Mouse (Mus musculus): Measurements from ENCODE around the gene Pin4. TPM values are rescaled to one million over a fixed set of nuclear protein-coding genes. Genes with fewer than 3 reads are reported as not detected.

Pin4 gene
- polyA plus RNA-seq, 1 experiment from 2014 or later: 51.0 TPM

- Histone ChIP-seq H3K4me3 (peak overlapping the region; percentile 58), H3K4me2 (peak overlapping the region; percentile 53), H3K4me1 (replicated peaks) (no peaks in the 10 kb centered on the region), H3K9me3 (replicated peaks) (no peaks in the 10 kb centered on the region), H3K9ac (peak overlapping the region; percentile 47; the same call in 1 of the 2 replicates), H3K27me3 (no peaks in the 10 kb centered on the region), H3K36me3 (no peaks in the 10 kb centered on the region), H3K27ac (peak overlapping the region; percentile 79)
- no peak for ATAC-seq (replicated peaks; ENCODE audit: insufficient number of reproducible peaks, insufficient read depth, low FRiP score, low read depth)
- WGBS: 42% methylated on average over 5 of the region's 5 CpGs
Measured at GRCm38 (mm10) chrX:102157423-102157791, 38.2 kb downstream of the Pin4 start.

- H3K4me2 ChIP-seq: no peak overlapping the region
- no peaks in the 10 kb centered on the region for H3K27me3 ChIP-seq
- H3K4me1 ChIP-seq (replicated peaks): no peaks in the 10 kb centered on the region
- no peak overlapping the region for H3K9ac ChIP-seq
- ATAC-seq (replicated peaks; ENCODE audit: insufficient number of reproducible peaks, insufficient read depth, low FRiP score, low read depth): no peak
- no peak overlapping the region for H3K4me3 ChIP-seq
- no peaks in the 10 kb centered on the region for H3K9me3 ChIP-seq (replicated peaks)
- H3K36me3 ChIP-seq: no peaks in the 10 kb centered on the region
- no peak overlapping the region for H3K27ac ChIP-seq
- 57% methylated on average over 2 of the region's 2 CpGs for WGBS
Measured at GRCm38 (mm10) chrX:102159778-102160177, 40.5 kb downstream of the Pin4 start.

- Histone ChIP-seq H3K36me3 (no peaks in the 10 kb centered on the region), H3K4me1 (replicated peaks) (no peaks in the 10 kb centered on the region), H3K9ac (no peak overlapping the region), H3K9me3 (replicated peaks) (no peaks in the 10 kb centered on the region), H3K4me3 (no peak overlapping the region), H3K4me2 (no peak overlapping the region), H3K27ac (no peak overlapping the region), H3K27me3 (no peaks in the 10 kb centered on the region)
- 70% methylated on average over 2 of the region's 2 CpGs for WGBS
- ATAC-seq (replicated peaks; ENCODE audit: insufficient number of reproducible peaks, insufficient read depth, low FRiP score, low read depth): no peak
Measured at GRCm38 (mm10) chrX:102160528-102160927, 41.3 kb downstream of the Pin4 start.

- no peaks in the 10 kb centered on the region for H3K9me3 ChIP-seq (replicated peaks)
- WGBS: 34% methylated on average over 2 of the region's 2 CpGs
- ATAC-seq (replicated peaks; ENCODE audit: insufficient number of reproducible peaks, insufficient read depth, low FRiP score, low read depth): no peak
Measured at GRCm38 (mm10) chrX:102163096-102163495, 43.8 kb downstream of the Pin4 start.

GRCm38 (mm10) chrX:102163529-102163928 lies 44.3 kb downstream of the Pin4 start:
- Histone ChIP-seq H3K4me3 (no peak overlapping the region), H3K9me3 (replicated peaks) (no peaks in the 10 kb centered on the region), H3K27me3 (no peaks in the 10 kb centered on the region), H3K4me1 (replicated peaks) (no peaks in the 10 kb centered on the region), H3K9ac (no peak overlapping the region), H3K27ac (no peak overlapping the region), H3K4me2 (no peak overlapping the region), H3K36me3 (no peaks in the 10 kb centered on the region)
- 64% methylated on average over 4 of the region's 4 CpGs for WGBS
- ATAC-seq (replicated peaks; ENCODE audit: insufficient number of reproducible peaks, insufficient read depth, low FRiP score, low read depth): no peak

More at GRCm38 (mm10) chrX:102163096-102163495, 43.8 kb downstream of the Pin4 start:
- Histone ChIP-seq H3K4me3 (no peak overlapping the region), H3K4me1 (replicated peaks) (no peaks in the 10 kb centered on the region), H3K27ac (no peak overlapping the region), H3K9ac (no peak overlapping the region), H3K27me3 (no peaks in the 10 kb centered on the region), H3K4me2 (no peak overlapping the region), H3K36me3 (no peaks in the 10 kb centered on the region)

- Histone ChIP-seq H3K9me3 (replicated peaks) (no peaks in the 10 kb centered on the region), H3K9ac (no peak overlapping the region), H3K4me1 (replicated peaks) (no peaks in the 10 kb centered on the region), H3K27me3 (no peaks in the 10 kb centered on the region; the same call in 1 of the 2 replicates), H3K27ac (no peak overlapping the region), H3K36me3 (no peaks in the 10 kb centered on the region), H3K4me2 (no peak overlapping the region), H3K4me3 (no peak overlapping the region)
- no peak for ATAC-seq (replicated peaks; ENCODE audit: insufficient number of reproducible peaks, insufficient read depth, low FRiP score, low read depth)
- 69% methylated on average over 5 of the region's 5 CpGs for WGBS
Measured at GRCm38 (mm10) chrX:102166521-102166920, 47.3 kb downstream of the Pin4 start.

GRCm38 (mm10) chrX:102166986-102167385 lies 47.7 kb downstream of the Pin4 start:
- 43% methylated on average over 6 of the region's 6 CpGs for WGBS
- Histone ChIP-seq H3K4me2 (no peak overlapping the region), H3K27me3 (no peaks in the 10 kb centered on the region; the same call in 1 of the 2 replicates), H3K4me3 (no peak overlapping the region), H3K27ac (no peak overlapping the region), H3K4me1 (replicated peaks) (no peaks in the 10 kb centered on the region), H3K9me3 (replicated peaks) (no peaks in the 10 kb centered on the region), H3K9ac (no peak overlapping the region), H3K36me3 (no peaks in the 10 kb centered on the region)
- no peak for ATAC-seq (replicated peaks; ENCODE audit: insufficient number of reproducible peaks, insufficient read depth, low FRiP score, low read depth)

- H3K4me1 ChIP-seq (replicated peaks): no peaks in the 10 kb centered on the region
- no peaks in the 10 kb centered on the region for H3K36me3 ChIP-seq
- H3K9me3 ChIP-seq (replicated peaks): no peaks in the 10 kb centered on the region
- H3K4me2 ChIP-seq: no peak overlapping the region
- ATAC-seq (replicated peaks; ENCODE audit: insufficient number of reproducible peaks, insufficient read depth, low FRiP score, low read depth): no peak
- H3K9ac ChIP-seq: no peak overlapping the region
- no peak overlapping the region for H3K4me3 ChIP-seq
- no peaks in the 10 kb centered on the region; the same call in 1 of the 2 replicates for H3K27me3 ChIP-seq
- WGBS: 71% methylated on average over 1 of the region's 1 CpGs
- no peak overlapping the region for H3K27ac ChIP-seq
Measured at GRCm38 (mm10) chrX:102169724-102170123, 50.5 kb downstream of the Pin4 start.

GRCm38 (mm10) chrX:102170135-102170534 lies 50.9 kb downstream of the Pin4 start:
- H3K4me1 ChIP-seq (replicated peaks): no peaks in the 10 kb centered on the region

GRCm38 (mm10) chrX:102170900-102171299 lies 51.7 kb downstream of the Pin4 start:
- Histone ChIP-seq H3K27me3 (no peaks in the 10 kb centered on the region; the same call in 1 of the 2 replicates), H3K27ac (no peak overlapping the region), H3K9ac (no peak overlapping the region), H3K4me1 (replicated peaks) (no peaks in the 10 kb centered on the region), H3K4me3 (no peak overlapping the region), H3K9me3 (replicated peaks) (no peaks in the 10 kb centered on the region), H3K4me2 (no peak overlapping the region), H3K36me3 (no peaks in the 10 kb centered on the region)
- no peak for ATAC-seq (replicated peaks; ENCODE audit: insufficient number of reproducible peaks, insufficient read depth, low FRiP score, low read depth)
- WGBS: 25% methylated on average over 3 of the region's 3 CpGs

More at GRCm38 (mm10) chrX:102170135-102170534, 50.9 kb downstream of the Pin4 start:
- ATAC-seq (replicated peaks; ENCODE audit: insufficient number of reproducible peaks, insufficient read depth, low FRiP score, low read depth): no peak
- Histone ChIP-seq H3K27ac (no peak overlapping the region), H3K27me3 (no peaks in the 10 kb centered on the region; the same call in 1 of the 2 replicates), H3K4me2 (no peak overlapping the region), H3K36me3 (no peaks in the 10 kb centered on the region), H3K9ac (no peak overlapping the region), H3K4me3 (no peak overlapping the region), H3K9me3 (replicated peaks) (no peaks in the 10 kb centered on the region)
- WGBS: 48% methylated on average over 3 of the region's 3 CpGs

- no peak overlapping the region for H3K9ac ChIP-seq
- WGBS: 82% methylated on average over 5 of the region's 5 CpGs
- H3K4me1 ChIP-seq (replicated peaks): no peaks in the 10 kb centered on the region
- H3K4me3 ChIP-seq: no peak overlapping the region
- no peak overlapping the region for H3K4me2 ChIP-seq
- no peaks in the 10 kb centered on the region for H3K36me3 ChIP-seq
- H3K9me3 ChIP-seq (replicated peaks): no peaks in the 10 kb centered on the region
- no peak for ATAC-seq (replicated peaks; ENCODE audit: insufficient number of reproducible peaks, insufficient read depth, low FRiP score, low read depth)
- H3K27ac ChIP-seq: no peak overlapping the region
- H3K27me3 ChIP-seq: no peaks in the 10 kb centered on the region
Measured at GRCm38 (mm10) chrX:102175538-102176287, 56.5 kb downstream of the Pin4 start.
